Mouse (Mus musculus): ENCODE measurements around the gene Psmd12.
"Not testable (repeated sequence)": the region's sequence is repeated elsewhere in the genome, so short reads cannot be mapped to it uniquely, and the experiment has no call there.

Gene Psmd12

GRCm38 (mm10) chr11:107459828-107460227 is 19.5 kb upstream of the Psmd12 start:
- no peak for DNase-seq (ENCODE audit: low spot score in 2 of 2)

GRCm38 (mm10) chr11:107462478-107462877 is 16.8 kb upstream of the Psmd12 start:
- DNase-seq (ENCODE audit: low spot score in 2 of 2) = no peak

GRCm38 (mm10) chr11:107463251-107463681 is 16.0 kb upstream of the Psmd12 start:
- DNase-seq (ENCODE audit: low spot score in 2 of 2) = no peak

- no peak for DNase-seq (ENCODE audit: low spot score in 2 of 2)
These were observed 15.1 kb upstream of the Psmd12 start for GRCm38 (mm10) chr11:107464141-107464540.

DNA sequence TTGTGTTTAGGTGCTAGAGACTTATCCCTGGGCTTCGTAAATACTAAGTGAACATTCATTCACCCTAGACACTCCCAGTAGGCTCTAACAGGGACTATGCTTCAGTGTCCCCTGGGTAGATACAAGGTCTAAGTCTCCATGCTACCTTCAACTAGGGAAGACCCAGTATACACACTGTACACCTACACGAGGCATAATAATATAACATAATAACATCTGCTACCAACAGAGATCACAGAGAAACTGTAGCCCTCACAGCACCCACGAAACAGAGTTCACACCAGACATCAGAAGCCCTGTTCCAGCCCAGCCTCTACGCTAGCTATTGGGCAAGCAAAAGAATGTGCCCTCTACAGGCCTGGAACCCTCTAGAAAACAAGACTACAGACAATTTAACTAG is 14.2 kb upstream of the Psmd12 start:
- no peak for DNase-seq (ENCODE audit: low spot score in 2 of 2)

- DNase-seq (ENCODE audit: low spot score in 2 of 2) = no peak
These were observed 13.3 kb upstream of the Psmd12 start for GRCm38 (mm10) chr11:107465969-107466368.

DNA sequence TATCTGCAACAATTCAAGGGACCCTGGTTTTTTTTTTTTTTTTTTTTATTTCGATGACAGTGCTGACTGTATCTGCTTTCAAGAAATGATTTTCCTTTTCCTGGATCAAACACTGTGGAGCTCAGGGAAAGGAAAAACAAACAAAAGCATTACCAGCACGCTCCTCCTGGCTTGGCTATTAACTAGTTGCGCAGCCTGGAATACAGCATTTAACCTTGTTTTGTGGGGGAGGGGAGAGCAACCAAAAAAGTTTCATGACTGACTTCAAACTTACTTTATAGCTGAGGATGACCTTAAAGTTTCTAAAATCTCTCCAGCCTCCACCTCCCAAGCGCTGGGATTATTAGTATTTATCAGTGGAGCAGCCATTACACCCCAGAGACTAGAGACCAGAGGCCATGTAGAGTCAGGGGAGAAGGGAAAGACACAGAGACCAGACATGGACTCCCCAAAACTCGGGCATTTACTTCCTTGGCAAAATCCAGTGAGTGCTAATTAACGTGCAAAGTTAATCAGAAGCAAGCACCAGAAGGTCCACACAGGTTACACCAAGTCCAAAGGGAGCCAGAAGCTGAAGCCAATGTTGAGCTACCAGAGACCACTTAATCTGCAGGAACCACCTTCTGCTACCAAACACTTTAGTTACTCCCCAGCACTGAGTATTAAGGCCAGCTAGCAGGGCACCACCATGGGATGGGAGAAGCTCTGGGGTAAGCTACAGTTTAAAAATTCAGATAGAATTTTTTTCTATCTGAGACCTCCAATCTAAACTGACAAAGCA is 12.5 kb upstream of the Psmd12 start:
- no peak for DNase-seq (ENCODE audit: low spot score in 2 of 2)

- DNase-seq (ENCODE audit: low spot score in 2 of 2) = no peak
These were observed 10.8 kb upstream of the Psmd12 start for GRCm38 (mm10) chr11:107468252-107469030.

GRCm38 (mm10) chr11:107469031-107469522 is 10.2 kb upstream of the Psmd12 start:
- DNase-seq (ENCODE audit: low spot score in 2 of 2) = peak; percentile 54 to 73

DNA sequence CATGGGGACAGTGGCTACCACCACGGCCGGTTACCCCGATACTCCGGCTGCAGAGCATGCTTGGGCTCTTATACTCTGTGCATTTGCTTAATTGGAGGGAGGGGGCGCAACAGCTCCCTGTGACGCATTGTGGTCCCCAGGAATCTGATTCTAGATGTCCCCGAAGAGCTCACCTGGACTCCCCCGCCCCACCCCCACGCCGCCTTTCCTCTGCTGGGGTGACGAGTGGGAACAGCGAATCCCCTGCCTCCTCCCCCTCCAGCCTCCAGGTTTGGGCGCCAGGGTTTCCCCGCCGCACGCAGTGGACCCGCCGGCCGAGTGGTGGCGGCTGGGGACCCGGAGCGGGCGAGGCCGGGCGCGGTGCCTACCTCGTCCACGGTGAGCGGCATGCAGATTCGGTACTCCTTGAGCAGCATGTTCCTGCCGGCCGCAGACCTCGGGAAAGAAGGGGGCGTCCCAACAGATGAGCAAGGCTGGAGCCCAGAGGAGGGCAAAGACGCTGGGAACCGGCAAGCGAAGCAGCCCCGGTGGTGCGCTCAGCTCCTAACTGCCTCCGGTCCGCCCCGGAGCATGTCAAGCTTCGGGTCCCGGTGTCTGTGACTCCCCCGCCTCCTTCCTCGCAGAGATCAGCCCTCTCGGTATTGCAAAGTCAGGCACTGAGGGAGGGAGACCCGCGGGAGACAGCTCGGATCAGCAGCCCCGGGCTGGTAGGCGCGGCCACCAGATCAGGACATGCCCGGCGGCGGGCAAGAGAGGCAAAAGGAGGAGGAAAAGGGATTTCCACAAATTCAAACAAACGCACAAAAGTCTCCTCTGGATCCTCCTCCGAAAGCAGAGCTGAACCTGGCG is 9.5 kb upstream of the Psmd12 start:
- DNase-seq (ENCODE audit: low spot score in 2 of 2) = peak; percentile 20 to 39

- peak; percentile 71 to 77 for DNase-seq (ENCODE audit: low spot score in 2 of 2)
These were observed 8.7 kb upstream of the Psmd12 start, which contains the start of gene Pitpnc1 for GRCm38 (mm10) chr11:107470521-107471041. Gene Pitpnc1, minus strand, starts transcription at chr11:107470699.

DNA sequence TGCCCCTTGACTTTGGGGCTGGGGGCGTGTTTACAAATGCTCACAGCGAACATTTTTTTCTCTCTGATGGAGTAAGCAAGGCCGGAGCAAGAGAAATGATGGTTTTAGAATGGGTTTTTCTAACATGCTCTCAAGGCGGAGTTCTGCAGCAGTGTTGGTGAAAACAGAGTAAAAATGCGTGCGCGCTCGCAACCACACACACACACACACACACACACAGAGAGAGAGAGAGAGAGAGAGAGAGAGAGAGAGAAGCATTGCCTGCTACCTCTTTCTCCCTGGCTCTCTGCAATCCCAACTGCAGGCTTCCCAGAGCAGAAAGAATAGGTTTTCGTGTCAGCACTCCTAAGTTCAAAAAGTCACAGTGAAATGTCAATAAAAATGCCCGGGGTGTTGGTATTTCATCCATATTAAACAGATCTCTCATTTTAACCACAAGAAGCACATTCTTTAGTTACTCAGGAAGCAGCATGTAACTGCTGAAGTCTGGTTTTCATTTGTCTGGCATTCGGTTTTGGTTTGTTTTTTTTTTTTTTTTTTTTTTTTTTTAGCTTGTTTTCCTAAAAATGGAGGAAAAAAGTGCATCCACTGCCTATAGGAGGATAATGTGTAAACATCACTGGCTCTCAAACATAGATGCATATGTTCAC is 8.1 kb upstream of the Psmd12 start:
- no peak for DNase-seq (ENCODE audit: low spot score in 2 of 2)

- DNase-seq (ENCODE audit: low spot score in 2 of 2) = no peak
These were observed 7.0 kb upstream of the Psmd12 start for GRCm38 (mm10) chr11:107472304-107472703.

DNA sequence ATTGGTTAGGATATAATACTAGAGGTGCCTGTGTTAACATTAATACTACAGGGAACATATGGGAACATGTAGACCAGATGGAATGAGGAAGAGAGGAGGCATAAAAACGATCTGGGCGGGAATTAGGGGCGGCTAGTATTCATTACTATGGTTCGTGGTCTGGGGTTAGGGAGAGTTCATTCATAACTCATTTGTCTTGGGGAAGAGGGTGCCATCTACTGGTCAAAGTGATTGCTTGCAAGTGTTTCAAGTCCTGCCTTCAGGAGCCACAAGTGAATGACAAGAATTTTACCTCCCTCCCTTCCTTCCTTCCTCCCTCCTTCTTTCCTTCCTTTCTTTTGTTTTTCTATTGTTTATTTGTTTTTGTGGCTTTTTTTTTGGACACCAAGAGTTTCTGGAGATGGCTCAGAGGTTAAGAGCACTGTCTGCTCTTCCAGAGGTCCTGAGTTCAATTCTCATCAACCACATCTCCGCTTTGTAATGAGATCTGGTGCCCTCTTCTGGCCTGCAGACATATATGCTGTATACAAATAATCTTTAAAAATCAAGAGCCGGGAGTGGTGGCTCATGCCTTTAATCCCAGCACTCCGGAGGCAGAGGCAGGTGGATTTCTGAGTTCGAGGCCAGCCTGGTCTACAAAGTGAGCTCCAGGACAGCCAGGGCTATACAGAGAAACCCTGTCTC is 6.0 kb upstream of the Psmd12 start:
- no peak for DNase-seq (ENCODE audit: low spot score in 2 of 2)

DNA sequence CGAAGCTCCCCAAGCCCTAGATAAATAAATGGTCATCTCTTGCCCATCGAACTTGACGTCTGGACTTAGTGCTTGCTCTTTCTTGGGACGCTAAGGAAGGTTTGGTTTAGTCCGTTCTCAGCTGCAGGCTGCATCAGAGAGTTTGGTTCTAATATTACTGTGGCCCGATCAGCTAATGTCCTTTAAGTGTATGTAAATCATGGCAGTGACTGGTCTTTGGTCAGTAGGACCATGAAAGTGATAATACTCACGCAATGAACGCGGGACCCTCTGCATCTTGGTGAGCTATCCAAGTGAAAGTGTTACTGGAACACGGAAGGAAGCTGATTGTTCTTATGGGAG is 549 bp downstream of the Psmd12 start:
- DNase-seq (ENCODE audit: low spot score in 2 of 2) = no peak

DNA sequence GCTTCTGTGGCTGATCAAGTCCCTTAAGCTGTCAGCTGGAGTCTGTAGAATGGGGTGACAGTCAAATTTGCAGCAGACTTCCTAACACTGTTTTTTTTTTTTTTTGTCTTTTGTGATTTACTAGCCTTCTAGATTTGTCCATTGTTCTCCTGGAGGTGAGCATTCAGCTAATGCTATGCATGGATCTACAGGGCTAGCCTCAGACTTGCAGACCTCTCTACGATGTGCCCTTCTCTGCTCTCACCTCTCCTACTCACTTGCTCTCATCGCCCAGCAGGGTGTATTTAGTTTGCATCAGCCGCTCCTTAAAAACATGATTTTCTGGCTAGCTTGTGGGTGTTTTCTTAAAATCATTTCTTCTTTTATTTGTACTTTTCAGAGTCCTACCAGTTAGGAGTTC is 5.1 kb downstream of the Psmd12 start:
- no peak for DNase-seq (ENCODE audit: low spot score in 2 of 2)

GRCm38 (mm10) chr11:107502801-107503200 is 23.5 kb downstream of the Psmd12 start:
- DNase-seq (ENCODE audit: low spot score in 2 of 2) = no peak

GRCm38 (mm10) chr11:107504364-107504763 is 25.1 kb downstream of the Psmd12 start:
- DNase-seq (ENCODE audit: low spot score in 2 of 2) = not testable (repeated sequence)

DNA sequence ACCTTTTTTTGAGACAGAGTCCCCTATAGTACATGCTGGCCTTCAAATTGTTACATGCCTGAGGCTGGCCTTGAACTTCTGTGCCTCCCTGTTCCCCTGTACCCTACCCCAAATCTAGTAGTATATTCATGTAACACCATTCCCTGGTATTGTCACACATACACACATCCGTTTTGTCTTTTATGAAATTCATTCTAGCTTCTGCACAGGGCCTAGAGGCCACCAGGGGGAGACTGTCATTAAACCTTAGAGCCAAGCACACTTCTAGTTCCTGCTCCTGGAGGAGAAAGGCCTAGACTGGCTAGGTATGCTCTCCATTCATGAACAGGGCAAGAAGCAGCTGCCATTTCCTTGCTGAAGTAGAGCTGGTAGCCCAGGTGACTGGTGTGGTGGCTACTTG is 27.0 kb downstream of the Psmd12 start:
- DNase-seq (ENCODE audit: low spot score in 2 of 2) = no peak

- DNase-seq (ENCODE audit: low spot score in 2 of 2) = no peak
These were observed 30.5 kb downstream of the Psmd12 start for GRCm38 (mm10) chr11:107509631-107510338.
